Mouse (Mus musculus) WW6 (cell line): ENCODE results near the gene Pbx1.

Experiments
- DNase-seq: peaks from one replicate; pipeline ENCODE4 v3.0.0-alpha.2; 2013; ENCODE audit warnings: low read depth, low spot score

The Pbx1 gene

DNA sequence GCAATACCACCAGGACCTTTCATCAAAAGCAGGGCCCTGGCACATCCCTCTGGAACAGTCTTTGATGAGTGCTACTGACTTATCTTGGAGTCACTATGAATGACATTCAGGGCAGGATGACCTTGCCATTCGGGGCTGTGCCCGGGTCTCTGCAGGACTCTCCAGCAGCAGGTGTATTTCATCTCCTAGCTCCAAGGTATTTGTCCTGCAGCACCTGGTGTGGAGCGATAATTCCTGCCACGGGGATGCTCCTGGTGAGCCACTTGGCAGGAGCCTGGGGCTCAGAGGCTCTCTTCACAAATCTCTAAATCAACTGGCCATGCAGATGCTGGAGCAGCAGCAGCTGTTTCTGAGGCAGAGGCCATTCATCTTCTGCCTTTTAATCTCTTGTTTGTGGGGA lies 340.4 kb downstream of the Pbx1 start:
- no peak for DNase-seq

- no peak for DNase-seq
Observed at GRCm38 (mm10) chr1:168088680-168089079, 343.4 kb downstream of the Pbx1 start.

DNA sequence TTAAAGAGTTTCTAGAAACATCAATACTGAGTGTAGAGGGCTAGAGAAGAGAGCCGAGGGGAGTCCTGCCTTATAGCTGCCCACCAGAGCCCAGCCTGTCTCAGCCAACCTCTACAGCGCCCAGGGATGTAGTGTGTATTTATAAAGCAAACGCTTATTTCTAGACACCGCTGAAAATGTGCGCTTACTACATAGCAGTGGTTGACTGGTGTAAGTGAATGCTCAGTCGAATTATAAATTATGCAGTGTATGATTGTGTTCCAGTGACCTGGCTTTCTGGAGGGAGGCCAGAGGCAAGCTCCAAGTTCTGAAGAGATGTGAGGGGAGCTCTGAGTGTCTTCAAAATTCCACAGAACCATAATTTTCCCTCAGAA lies 352.7 kb downstream of the Pbx1 start:
- no peak for DNase-seq

- no peak for DNase-seq
Observed at GRCm38 (mm10) chr1:168078746-168079393, 353.2 kb downstream of the Pbx1 start.

DNA sequence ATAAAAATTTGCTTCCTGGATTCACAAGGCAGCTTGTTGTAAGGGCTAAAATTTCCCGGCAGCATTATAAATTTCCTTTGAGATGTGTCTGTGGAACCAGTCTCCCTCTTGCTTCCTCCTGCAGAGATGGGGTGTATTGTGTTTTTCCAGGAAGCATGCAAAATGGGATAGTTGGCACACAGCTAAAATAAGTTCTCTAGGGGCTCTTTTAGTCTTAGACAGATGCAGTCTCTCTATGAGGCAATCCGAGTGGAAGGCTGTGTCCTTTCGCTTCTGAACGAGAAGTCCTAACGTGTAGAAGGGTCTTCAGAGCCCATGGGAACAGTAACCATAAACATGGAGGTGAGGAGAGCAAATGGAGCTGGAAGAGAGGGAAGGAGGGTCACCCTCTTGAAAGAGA lies 360.1 kb downstream of the Pbx1 start:
- no peak for DNase-seq

- no peak for DNase-seq
Observed at GRCm38 (mm10) chr1:168070273-168070910, 361.7 kb downstream of the Pbx1 start.

DNA sequence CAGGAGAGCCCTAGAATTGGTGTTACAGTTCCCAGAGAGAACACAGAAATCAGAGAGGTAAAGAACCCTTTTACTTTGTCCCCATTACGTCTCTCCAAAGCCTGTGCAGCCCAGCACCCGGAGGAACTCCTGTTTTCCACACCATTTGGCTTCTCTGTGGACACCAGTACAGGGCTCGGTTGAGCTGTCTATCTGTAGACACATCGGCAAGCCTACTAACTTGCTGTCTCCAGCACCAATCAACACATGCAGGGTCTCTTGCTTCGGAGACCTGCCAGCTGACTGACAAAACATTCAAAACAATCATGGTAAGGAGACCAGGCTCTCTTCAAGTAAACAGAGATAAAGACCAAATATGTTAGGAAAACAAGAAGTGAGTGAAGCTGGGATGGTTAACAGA lies 362.3 kb downstream of the Pbx1 start:
- no peak for DNase-seq
